Mouse (Mus musculus) CH12.LX (cell line): ENCODE measurements around the gene Arhgap31. TPM values are rescaled to one million over a fixed set of nuclear protein-coding genes. Genes with fewer than 3 reads are reported as not detected.

Experiments
- DNase-seq: peaks from one replicate; pipeline ENCODE4 v3.0.0-alpha.2; 2013; ENCODE audit errors: extremely low read depth
- H3K27ac ChIP-seq: 2 replicates; pipeline ENCODE4 v1.5.1; 2012; ENCODE audit warnings: low read depth, mild to moderate bottlenecking, control low read depth, moderate library complexity; ENCODE audit not compliant: insufficient read depth
- H3K27me3 ChIP-seq: replicated peaks from 2 replicates; pipeline ENCODE3; 2012; ENCODE audit warnings: inconsistent platforms
- H3K36me3 ChIP-seq, 2 experiments: replicated peaks in 1 of 2; 2 replicates each; pipeline versions ENCODE3 to v1.6.1; 2012; ENCODE audit warnings: inconsistent platforms in 1 of 2, low read length in 1 of 2, mild to moderate bottlenecking in 1 of 2, mixed read lengths in 1 of 2, moderate library complexity in 1 of 2; ENCODE audit not compliant: control insufficient read depth in 1 of 2, insufficient read depth in 1 of 2
- H3K4me1 ChIP-seq, 2 experiments: 2 replicates each; pipeline ENCODE4 v1.6.1; 2012; ENCODE audit warnings: inconsistent platforms in 1 of 2, moderate library complexity in 1 of 2; ENCODE audit not compliant: insufficient read depth in 2 of 2, control insufficient read depth in 1 of 2
- H3K4me2 ChIP-seq: 2 replicates; pipeline ENCODE4 v1.6.1; 2012; ENCODE audit warnings: low read depth, mild to moderate bottlenecking, control low read depth; ENCODE audit not compliant: poor library complexity, insufficient read depth, severe bottlenecking
- H3K4me3 ChIP-seq, 3 experiments: fragments of 150-350 bp in 1 of 3; sonication (generic) in 1 of 3; replicated peaks in 1 of 3; 2 replicates each; pipeline versions ENCODE3 to v1.5.1; 2011 to 2012; ENCODE audit warnings: low read depth in 2 of 3, low read length in 2 of 3, mild to moderate bottlenecking in 2 of 3, moderate library complexity in 2 of 3, control low read depth in 1 of 3, improper control_type of control experiment in 1 of 3, inconsistent platforms in 1 of 3, mixed read lengths in 1 of 3; ENCODE audit not compliant: poor library complexity in 1 of 3
- H3K79me2 ChIP-seq: replicated peaks from 2 replicates; pipeline ENCODE4 v1.6.1; 2012; ENCODE audit warnings: mild to moderate bottlenecking, moderate library complexity; ENCODE audit not compliant: control insufficient read depth, poor library complexity, insufficient read depth, severe bottlenecking; ENCODE audit errors: extremely low read depth
- H3K9ac ChIP-seq: 2 replicates; pipeline ENCODE4 v1.6.1; 2012; ENCODE audit warnings: low read depth, mild to moderate bottlenecking, control low read depth, moderate library complexity; ENCODE audit not compliant: insufficient read depth
- H3K9me3 ChIP-seq: replicated peaks from 2 replicates; pipeline ENCODE3; 2012; ENCODE audit warnings: low read length, inconsistent platforms, mixed read lengths
- EP300 ChIP-seq: IDR thresholded peaks from 2 replicates; pipeline ENCODE4 v1.6.1; 2011; ENCODE audit warnings: low read length, improper control_type of control experiment
- HCFC1 ChIP-seq: IDR thresholded peaks from 2 replicates; pipeline ENCODE4 v1.6.1; 2012; ENCODE audit warnings: low read depth, mild to moderate bottlenecking, inconsistent platforms, low read length, improper control_type of control experiment
- JUN ChIP-seq: IDR thresholded peaks from 2 replicates; pipeline ENCODE4 v1.6.1; 2011; ENCODE audit warnings: low read depth, mild to moderate bottlenecking, low read length, improper control_type of control experiment, moderate library complexity; ENCODE audit not compliant: insufficient read depth
- JUND ChIP-seq: conservative IDR thresholded peaks from 2 replicates; pipeline ENCODE4 v1.6.1; 2011; ENCODE audit warnings: low read depth, low read length, improper control_type of control experiment
- KAT2A ChIP-seq: IDR thresholded peaks from 2 replicates; pipeline ENCODE4 v1.6.1; 2012; ENCODE audit warnings: low read length, improper control_type of control experiment, inconsistent platforms; ENCODE audit not compliant: insufficient replicate concordance
- MAFK ChIP-seq: IDR thresholded peaks from 2 replicates; pipeline ENCODE4 v1.6.1; 2011; ENCODE audit warnings: low read length, improper control_type of control experiment; ENCODE audit not compliant: insufficient replicate concordance
- MAX ChIP-seq: IDR thresholded peaks from 2 replicates; pipeline ENCODE4 v1.6.1; 2011; ENCODE audit warnings: low read length, improper control_type of control experiment
- MEF2A ChIP-seq: IDR thresholded peaks from 2 replicates; pipeline ENCODE4 v1.6.1; 2014; ENCODE audit warnings: low read depth, mild to moderate bottlenecking, inconsistent platforms, low read length, improper control_type of control experiment, borderline replicate concordance
- MXI1 ChIP-seq: IDR thresholded peaks from 2 replicates; pipeline ENCODE4 v1.6.1; 2011; ENCODE audit warnings: mild to moderate bottlenecking, low read depth, low read length, improper control_type of control experiment
- MYC ChIP-seq: IDR thresholded peaks from 2 replicates; pipeline ENCODE4 v1.6.1; 2011; ENCODE audit warnings: low read depth, mild to moderate bottlenecking, improper control_type of control experiment, low read length
- NRF1 ChIP-seq: IDR thresholded peaks from 2 replicates; pipeline ENCODE4 v1.6.1; 2014; ENCODE audit warnings: low read depth, mild to moderate bottlenecking, inconsistent platforms, low read length, improper control_type of control experiment, moderate library complexity
- RAD21 ChIP-seq: IDR thresholded peaks from 2 replicates; pipeline ENCODE4 v1.6.1; 2011; ENCODE audit warnings: low read depth, mild to moderate bottlenecking, low read length, improper control_type of control experiment, moderate library complexity
- SMC3 ChIP-seq: IDR thresholded peaks from 2 replicates; pipeline ENCODE4 v1.6.1; 2011; ENCODE audit warnings: low read depth, low read length, improper control_type of control experiment
- USF1 ChIP-seq: IDR thresholded peaks from 2 replicates; pipeline ENCODE4 v1.6.1; 2014; ENCODE audit warnings: low read depth, mild to moderate bottlenecking, inconsistent platforms, low read length, improper control_type of control experiment
- ZC3H11A ChIP-seq: IDR thresholded peaks from 2 replicates; pipeline ENCODE4 v1.6.1; 2012; ENCODE audit warnings: low read depth, mild to moderate bottlenecking, inconsistent platforms, low read length, improper control_type of control experiment
- ZKSCAN1 ChIP-seq: IDR thresholded peaks from 2 replicates; pipeline ENCODE4 v1.6.1; 2012; ENCODE audit warnings: low read depth, inconsistent platforms, low read length, improper control_type of control experiment, borderline replicate concordance
- dilution Hi-C: fragments of 300-500 bp; cut with MboI; formaldehyde crosslinking; loops from 2 replicates; pipeline ENCODE4 v1.14.3; 2020; ENCODE audit warnings: low sequenced_read_pairs; ENCODE audit not compliant: extremely low pct_unique_long_range_greater_than_20kb, extremely low pct_ligation_motif_present
- in situ Hi-C: fragments of 300-500 bp; cut with MboI; formaldehyde crosslinking; loops from 3 replicates; pipeline ENCODE4 v1.14.3; 2019; ENCODE audit warnings: low sequenced_read_pairs, low pct_ligation_motif_present, low pct_unique_long_range_greater_than_20kb, mixed read lengths
- polyA plus RNA-seq: library from polyadenylated mRNA; unstranded; fragments of >175 nt; gene quantifications from 2 replicates; pipeline ENCODE4 v1.2.1, GENCODE M21; 2012; ENCODE audit warnings: low read depth; ENCODE audit not compliant: insufficient read length
- total RNA-seq, 2 experiments: library from RNA; depleted of rRNA; stranded (reverse); fragments of 300-350 nt in 1 of 2; fragments of >200 nt in 1 of 2; gene quantifications; 2 replicates each; pipeline ENCODE4 v1.2.3; 2012 to 2014

The Arhgap31 gene
- total and polyA plus RNA-seq, 3 experiments = 0.15 to 2.0 (median 0.76) TPM

DNA sequence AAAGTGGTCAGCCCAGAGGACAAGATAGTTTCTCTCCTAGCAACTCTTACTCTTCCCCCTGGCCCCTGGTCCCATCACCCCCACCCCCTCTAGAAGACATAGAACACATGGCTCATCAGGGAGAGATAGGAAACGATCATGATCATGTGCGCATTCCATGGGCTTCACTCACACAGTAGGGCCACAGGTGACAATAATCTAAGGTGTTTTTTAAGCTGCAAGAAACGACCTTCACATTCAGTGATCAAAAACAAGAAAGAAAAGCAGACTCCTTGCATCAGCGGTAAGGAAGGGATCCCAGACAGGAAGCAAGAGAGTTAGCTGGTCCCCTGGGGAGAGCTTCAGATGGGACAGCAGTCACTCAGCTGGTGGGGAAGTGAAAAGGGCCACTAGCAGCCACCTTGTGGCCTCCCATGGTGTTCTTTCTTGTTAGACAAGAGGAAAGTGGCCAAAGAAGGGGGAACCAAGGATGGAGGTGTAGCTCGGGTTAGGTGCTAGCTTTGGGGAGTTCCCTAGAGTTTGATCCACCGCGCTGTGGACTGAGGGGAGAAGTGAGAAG lies 4.0 kb downstream of the Arhgap31 start (continued):
- TF ChIP-seq MEF2A (peak; percentile 68; the same call in 1 of the 2 replicates), MXI1 (peak; percentile 49; the same call in 1 of the 2 replicates), MAFK (0 out of 2 replicates have a peak, but pooled peaks have one; percentile 39), JUND (peak; percentile 44), EP300 (peak; percentile 88), RAD21 (peak; percentile 48), SMC3 (peak; percentile 57), ZKSCAN1 (peak; percentile 96), MYC (peak; percentile 49; the same call in 1 of the 2 replicates), KAT2A (0 out of 2 replicates have a peak, but pooled peaks have one; percentile 61), MAX (0 out of 2 replicates have a peak, but pooled peaks have one; percentile 12), HCFC1 (peak; percentile 37; the same call in 1 of the 2 replicates), ZC3H11A (no peak)

DNA sequence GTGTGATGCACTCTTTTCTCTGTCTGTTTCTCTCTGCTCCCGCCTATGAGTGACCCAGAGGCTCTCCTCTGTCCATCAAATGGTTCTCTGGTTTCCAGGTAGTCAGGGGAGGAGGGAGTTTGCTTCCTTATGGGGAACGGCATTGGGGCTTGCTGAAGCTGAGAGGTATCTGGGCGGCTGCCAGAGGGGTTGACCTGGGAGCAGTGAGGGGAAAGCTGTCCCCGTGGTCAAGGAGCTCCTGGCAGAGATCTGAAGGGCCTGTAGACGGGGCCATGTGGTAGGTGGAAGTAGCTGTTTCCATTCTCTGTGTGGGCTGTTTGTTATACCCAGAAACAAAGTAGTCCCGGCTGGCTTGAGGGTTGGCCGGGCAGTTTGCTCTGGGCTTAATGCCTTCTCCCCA lies 6.3 kb downstream of the Arhgap31 start:
- Histone ChIP-seq H3K79me2 (no peaks in the 10 kb centered on the region), H3K36me3 (no peaks in the 10 kb centered on the region), H3K4me1 (peaks cover 21 to 51% of the 10 kb centered on the region in 2 experiments), H3K9me3 (no peaks in the 10 kb centered on the region), H3K4me2 (no peak overlapping the region), H3K27ac (no peak overlapping the region), H3K4me3 (no peak overlapping the region), H3K9ac (no peak overlapping the region), H3K27me3 (peaks cover 9% of the 10 kb centered on the region)
- TF ChIP-seq EP300 (no peak), JUN (no peak), KAT2A (no peak), USF1 (no peak), MXI1 (no peak), NRF1 (no peak), HCFC1 (no peak), MAFK (no peak), RAD21 (no peak)
- in situ Hi-C loops (loop anchor here (10.0 to 25.0 kb wide), 2 partner anchors 72 to 369 kb away; partner anchors contain the start of genes Cox17, Gm21987 and Maats1), dilution Hi-C loops (no loop called here)
- DNase-seq = no peak
